Mouse (Mus musculus) activated CD4-positive, CD25-positive, alpha-beta regulatory T cell, adult 9 weeks (primary cell): Measurements from ENCODE around the gene Cited1. TPM values are rescaled to one million over a fixed set of nuclear protein-coding genes. Genes with fewer than 3 reads are reported as not detected.

ENCODE experiments used
- polyA plus RNA-seq: library from polyadenylated mRNA; unstranded; fragments of 100-300 nt; shearing (Covaris generic); gene quantifications from one replicate; pipeline ENCODE4 v1.2.1, GENCODE M21; 2017

The Cited1 gene
- polyA plus RNA-seq: not detected

DNA sequence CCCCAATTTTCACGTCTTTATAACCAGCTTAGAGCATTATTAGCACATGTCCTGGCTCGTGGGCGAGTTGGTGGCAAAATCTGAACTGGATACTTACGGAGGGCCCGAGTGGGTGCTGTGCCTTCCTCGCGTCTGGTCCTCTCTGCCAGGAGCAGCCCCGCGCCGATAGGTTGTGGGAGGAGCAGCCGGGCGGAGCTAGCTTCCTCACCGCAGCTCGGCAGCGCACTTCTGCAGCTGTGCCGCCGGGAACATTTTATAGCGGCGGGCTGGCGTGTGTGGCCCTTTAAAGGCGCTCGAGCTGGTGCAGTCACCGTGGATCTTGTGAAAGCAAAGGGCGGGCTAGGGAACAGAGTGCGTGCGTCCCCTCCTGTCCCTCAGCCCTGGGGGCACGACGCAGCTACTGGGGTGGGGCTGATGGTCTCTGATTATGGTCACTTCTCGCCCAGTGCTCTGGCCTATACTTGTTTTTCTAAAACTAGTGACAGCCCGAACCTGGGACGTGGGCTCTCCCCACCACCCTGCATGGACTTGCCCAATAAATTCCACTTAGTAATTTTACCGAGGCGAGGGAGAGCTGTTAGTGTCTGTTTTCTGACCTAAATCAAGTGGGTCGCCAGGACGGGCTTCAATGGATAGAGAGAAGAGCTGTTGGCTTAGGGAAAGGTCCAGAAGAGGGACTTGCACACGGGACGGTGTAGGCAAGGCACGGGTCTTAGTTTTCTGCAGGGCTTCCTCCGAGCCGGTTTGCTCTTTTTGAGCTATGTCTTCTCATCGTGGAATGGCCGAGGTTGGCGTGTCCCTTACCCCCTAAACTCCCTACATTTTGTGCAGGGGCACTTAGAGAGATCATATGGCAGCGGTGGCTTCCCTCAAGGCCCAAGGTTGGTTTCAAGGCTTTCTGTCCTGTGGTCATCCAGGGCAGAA is at the start of gene Cited1:
Gene Cited1 (minus strand): TSS at position 245 of the 924 bp plus-strand sequence.

Other genes with a start within 250 kb of the Cited1 start
- 0.27 TPM for gene Rtl5, start 180.9 kb downstream of the Cited1 start, polyA plus RNA-seq
- 24.6 TPM for gene Pin4, start 132.7 kb downstream of the Cited1 start, polyA plus RNA-seq
- gene Ercc6l, start 95.1 kb downstream of the Cited1 start, polyA plus RNA-seq: 4.0 TPM
- gene Rps4x, start 62.8 kb downstream of the Cited1 start, polyA plus RNA-seq: 923 TPM